In the genomic region with DNA sequence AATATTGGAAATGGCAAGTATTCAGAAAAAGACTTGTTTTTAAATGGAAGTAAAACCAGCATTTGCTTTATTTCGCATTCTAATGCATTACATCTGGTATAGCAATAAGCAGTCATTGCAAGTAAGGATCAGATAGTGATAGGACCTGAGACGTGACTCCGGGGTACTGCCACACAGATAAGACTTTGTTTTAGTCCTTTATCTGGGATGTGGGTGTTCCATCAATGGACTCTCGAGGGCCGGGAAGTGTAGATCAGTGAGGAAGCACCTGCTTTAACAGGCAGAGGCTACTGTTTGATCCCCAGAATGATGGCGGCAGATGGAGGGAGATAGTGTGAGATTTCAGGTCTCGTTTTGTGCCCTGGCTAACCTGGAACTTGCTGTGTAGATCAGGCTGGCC, we compare ENCODE assay signal across 19 mouse cellular contexts.
DNase-seq lines count a peak whose midpoint lies in the region; ATAC-seq and TF ChIP-seq lines count a peak whose summit lies in the region.
"Had no signal": no experiment of that assay in that cellular context is flagged by ENCODE, and none has a peak within 500 bp of the region (broad histone marks: within the 10 kb centered on the region; RNA-seq: fewer than 3 reads in every experiment).

No protein-coding gene starts in this region.

- no peaks in the 10 kb centered on the region for H3K36me3 ChIP-seq in MEL (ENCODE audit: control insufficient read depth in 1 of 2, insufficient read depth in 2 of 2, low read length in 2 of 2)
- H3K36me3 ChIP-seq in liver, embryonic 11.5 days (ENCODE audit: control insufficient read depth, insufficient read depth, low read length), result no peaks in the 10 kb centered on the region
- no peaks in the 10 kb centered on the region for H3K36me3 ChIP-seq in liver, embryonic 15.5 days (replicated peaks)
- H3K36me3 ChIP-seq in midbrain, embryonic 14.5 days (ENCODE audit: control insufficient read depth, insufficient read depth, low read length), result no peaks in the 10 kb centered on the region
- H3K36me3 ChIP-seq: embryonic facial prominence, embryonic 12.5 days; heart, embryonic 10.5 days had no signal

- H3K4me2 ChIP-seq in liver, embryonic 11.5 days, result no peak overlapping the region
- H3K4me2 ChIP-seq in liver, embryonic 15.5 days, result no peak overlapping the region; the same call in 1 of the 2 replicates
- H3K4me2 ChIP-seq in midbrain, embryonic 14.5 days (ENCODE audit: low read length), result no peak overlapping the region
- H3K4me2 ChIP-seq: embryonic facial prominence, embryonic 12.5 days; hindbrain, embryonic 12.5 days had no signal

- no peaks in the 10 kb centered on the region for H3K27me3 ChIP-seq in MEL (ENCODE audit: control insufficient read depth in 1 of 2, insufficient read depth in 2 of 2, low read length in 2 of 2)
- H3K27me3 ChIP-seq in liver, embryonic 11.5 days (replicated peaks; ENCODE audit: control insufficient read depth, insufficient read depth, low read length), result no peaks in the 10 kb centered on the region
- no peaks in the 10 kb centered on the region for H3K27me3 ChIP-seq in liver, embryonic 15.5 days
- no peaks in the 10 kb centered on the region for H3K27me3 ChIP-seq in midbrain, embryonic 14.5 days (ENCODE audit: control insufficient read depth, insufficient read depth, low read length)
- H3K27me3 ChIP-seq: embryonic facial prominence, embryonic 12.5 days; hindbrain, embryonic 12.5 days had no signal

- H3K4me3 ChIP-seq in MEL (ENCODE audit: control insufficient read depth in 1 of 2, insufficient read depth in 1 of 2, low read depth in 2 of 2, low read length in 2 of 2), result no peak overlapping the region
- no peak overlapping the region for H3K4me3 ChIP-seq in liver, embryonic 11.5 days (ENCODE audit: low read depth, low read length)
- H3K4me3 ChIP-seq in liver, embryonic 15.5 days (replicated peaks), result no peak overlapping the region
- no peak overlapping the region for H3K4me3 ChIP-seq in midbrain, embryonic 14.5 days (replicated peaks; ENCODE audit: low read depth, low read length)
- H3K4me3 ChIP-seq: embryonic facial prominence, embryonic 12.5 days; heart, embryonic 10.5 days; hindbrain, embryonic 12.5 days had no signal

- no peak for TF ChIP-seq CTCF in MEL (IDR thresholded peaks at IDR 0.05 in 2 of 3, conservative IDR thresholded peaks at IDR 0.05 in 1 of 3; ENCODE audit: control insufficient read depth in 1 of 3, insufficient read depth in 1 of 3, low read depth in 2 of 3, low read length in 3 of 3, poor library complexity in 1 of 3, severe bottlenecking in 1 of 3)

- peak; percentile 62; the same call in 1 of the 2 replicates for ATAC-seq in liver, embryonic 11.5 days (replicated peaks; ENCODE audit: low FRiP score)
- ATAC-seq in liver, embryonic 15.5 days (ENCODE audit: insufficient read depth), result peak; percentile 47; the same call in 1 of the 2 replicates
- ATAC-seq in megakaryocyte-erythroid progenitor cell, adult 5-6 weeks (replicated peaks; ENCODE audit: low FRiP score, low TSS enrichment, poor library complexity, severe bottlenecking), result peak; percentile 76
- ATAC-seq in midbrain, embryonic 14.5 days (ENCODE audit: low FRiP score, low TSS enrichment), result no peak
- ATAC-seq: forebrain, embryonic 16.5 days; hindbrain, embryonic 16.5 days; inflammation-experienced regulatory T-cells, adult 6 months had no signal

- TF ChIP-seq EP300 in MEL (IDR thresholded peaks at IDR 0.05; ENCODE audit: low read depth in 1 of 2, low read length in 2 of 2), result peak; percentile 63

- TF ChIP-seq POLR2A in MEL (IDR thresholded peaks at IDR 0.05; ENCODE audit: control insufficient read depth in 1 of 2, insufficient read depth in 1 of 2, low read depth in 1 of 2, low read length in 2 of 2, poor library complexity in 1 of 2), result no peak

- no peak overlapping the region for H3K27ac ChIP-seq in MEL (ENCODE audit: control insufficient read depth, low read depth, low read length)
- no peak overlapping the region for H3K27ac ChIP-seq in liver, embryonic 11.5 days (ENCODE audit: low read depth, low read length)
- no peak overlapping the region for H3K27ac ChIP-seq in liver, embryonic 15.5 days (replicated peaks)
- no peak overlapping the region for H3K27ac ChIP-seq in midbrain, embryonic 14.5 days (replicated peaks; ENCODE audit: low read depth, low read length)
- H3K27ac ChIP-seq: embryonic facial prominence, embryonic 12.5 days; heart, embryonic 10.5 days; hindbrain, embryonic 12.5 days had no signal

- H3K9me3 ChIP-seq in MEL (replicated peaks; ENCODE audit: insufficient read depth, low read length), result no peaks in the 10 kb centered on the region
- no peaks in the 10 kb centered on the region for H3K9me3 ChIP-seq in liver, embryonic 11.5 days (ENCODE audit: control insufficient read depth, low read length)
- H3K9me3 ChIP-seq in liver, embryonic 15.5 days (replicated peaks), result no peaks in the 10 kb centered on the region
- H3K9me3 ChIP-seq in midbrain, embryonic 14.5 days (ENCODE audit: control insufficient read depth, low read length), result no peaks in the 10 kb centered on the region
- H3K9me3 ChIP-seq: embryonic facial prominence, embryonic 12.5 days; heart, embryonic 10.5 days; hindbrain, embryonic 12.5 days had no signal

- peak; percentile 34 for DNase-seq in MEL (ENCODE audit: low read depth, low spot score)
- DNase-seq in liver, embryonic 11.5 days (ENCODE audit: low spot score), result no peak
- no peak for DNase-seq in cerebellum, adult 11 months
- no peak for DNase-seq in cerebellum, postnatal 36 days
- DNase-seq in midbrain, embryonic 14.5 days, result no peak
- DNase-seq: adrenal gland, postnatal 25 days; cerebellum, adult 8-10 months; cerebellum, postnatal 14 days; gastrocnemius, postnatal 25 days; heart, postnatal 10 days; heart, postnatal 4 days had no signal

- TF ChIP-seq RAD21 in MEL (IDR thresholded peaks at IDR 0.05; ENCODE audit: low read depth, low read length), result no peak

- no peak overlapping the region for H3K9ac ChIP-seq in MEL (ENCODE audit: control insufficient read depth, low read depth, low read length, poor library complexity, severe bottlenecking)
- no peak overlapping the region for H3K9ac ChIP-seq in liver, embryonic 11.5 days (ENCODE audit: low read depth, low read length)
- no peak overlapping the region for H3K9ac ChIP-seq in liver, embryonic 15.5 days
- no peak overlapping the region for H3K9ac ChIP-seq in midbrain, embryonic 14.5 days (replicated peaks; ENCODE audit: low read length)
- H3K9ac ChIP-seq: embryonic facial prominence, embryonic 12.5 days; hindbrain, embryonic 12.5 days had no signal

- WGBS in liver, embryonic 11.5 days, result 60% methylated on average over 7 of the region's 7 CpGs
- 33% methylated on average over 7 of the region's 7 CpGs for WGBS in liver, embryonic 15.5 days (ENCODE audit: insufficient replicate concordance)
- WGBS in midbrain, embryonic 14.5 days, result 93% methylated on average over 7 of the region's 7 CpGs

- H3K4me1 ChIP-seq in MEL (ENCODE audit: control insufficient read depth in 1 of 2, insufficient read depth in 2 of 2, low read length in 2 of 2), result peaks cover 2 to 4% of the 10 kb centered on the region in 2 experiments
- no peaks in the 10 kb centered on the region; the same call in 1 of the 2 replicates for H3K4me1 ChIP-seq in liver, embryonic 11.5 days (replicated peaks; ENCODE audit: control insufficient read depth, insufficient read depth, low read length)
- peaks cover 4% of the 10 kb centered on the region for H3K4me1 ChIP-seq in liver, embryonic 15.5 days (replicated peaks)
- 0 out of 2 replicates have a peak, but pooled peaks cover 3% of the 10 kb centered on the region for H3K4me1 ChIP-seq in midbrain, embryonic 14.5 days (ENCODE audit: control insufficient read depth, insufficient read depth, low read length)
- H3K4me1 ChIP-seq: heart, embryonic 10.5 days had no signal

- H3K79me2 ChIP-seq in MEL (ENCODE audit: control insufficient read depth, insufficient read depth, low read length, poor library complexity), result no peaks in the 10 kb centered on the region; the same call in 1 of the 2 replicates

TF ChIP-seq in MEL, 35 proteins besides CTCF, POLR2A, EP300 and RAD21 (continues in another document):
- TF ChIP-seq POLR2AphosphoS5 (IDR thresholded peaks at IDR 0.05; ENCODE audit: borderline replicate concordance, low read depth, low read length) (no peak), SMC3 (IDR thresholded peaks at IDR 0.05; ENCODE audit: low read depth, low read length) (no peak), HCFC1 (IDR thresholded peaks at IDR 0.05; ENCODE audit: low read depth, low read length) (no peak), SIN3A (IDR thresholded peaks at IDR 0.05; ENCODE audit: low read length) (peak; percentile 56), POLR2AphosphoS2 (IDR thresholded peaks at IDR 0.05; ENCODE audit: low read length) (no peak), TAL1 (IDR thresholded peaks at IDR 0.05; ENCODE audit: low read length) (no peak), ZMIZ1 (IDR thresholded peaks at IDR 0.05; ENCODE audit: low read depth, low read length) (no peak), JUND (IDR thresholded peaks at IDR 0.05; ENCODE audit: low read depth, low read length) (no peak), MAX (IDR thresholded peaks at IDR 0.05; ENCODE audit: low read length) (no peak), BHLHE40 (IDR thresholded peaks at IDR 0.05; ENCODE audit: borderline replicate concordance, low read depth, low read length) (peak; percentile 89), USF2 (IDR thresholded peaks at IDR 0.05; ENCODE audit: borderline replicate concordance in 1 of 2, insufficient read depth in 1 of 2, low read depth in 1 of 2, low read length in 2 of 2) (no peak), NRF1 (IDR thresholded peaks at IDR 0.05; ENCODE audit: insufficient read depth, low read depth, low read length, poor library complexity, severe bottlenecking) (no peak), KAT2A (conservative IDR thresholded peaks at IDR 0.05; ENCODE audit: low read depth, low read length) (no peak), MXI1 (IDR thresholded peaks at IDR 0.05; ENCODE audit: low read depth, low read length) (no peak), MEF2A (IDR thresholded peaks at IDR 0.05; ENCODE audit: extremely low read depth, insufficient replicate concordance, low read depth, low read length, poor library complexity, severe bottlenecking) (no peak), MYC (IDR thresholded peaks at IDR 0.05; ENCODE audit: low read depth, low read length) (no peak), CHD2 (IDR thresholded peaks at IDR 0.05; ENCODE audit: low read length) (no peak), MAFK (IDR thresholded peaks at IDR 0.05; ENCODE audit: borderline replicate concordance, low read depth, low read length) (no peak), ZC3H11A (IDR thresholded peaks at IDR 0.05; ENCODE audit: low read depth, low read length) (no peak), MAZ (IDR thresholded peaks at IDR 0.05; ENCODE audit: low read depth, low read length) (no peak), GABPA (IDR thresholded peaks at IDR 0.05; ENCODE audit: low read depth, low read length) (no peak), E2F4 (IDR thresholded peaks at IDR 0.05; ENCODE audit: borderline replicate concordance, low read depth, low read length) (no peak), ZKSCAN1 (IDR thresholded peaks at IDR 0.05; ENCODE audit: low read depth, low read length) (no peak), CHD1 (IDR thresholded peaks at IDR 0.05; ENCODE audit: low read depth, low read length) (no peak)
